Mouse (Mus musculus) liver, embryonic 13.5 days (tissue): Measurements from ENCODE around the gene Prr13. TPM values are rescaled to one million over a fixed set of nuclear protein-coding genes. Genes with fewer than 3 reads are reported as not detected.

ENCODE experiments used
- ATAC-seq: fragments of 200-750 bp; cut with Nextera tagmentation; 2 replicates; pipeline ENCODE4 v1.8.0; 2017; ENCODE audit warnings: low read depth, mild to moderate bottlenecking, moderate number of reproducible peaks, moderate library complexity
- DNase-seq: peaks from one replicate; pipeline ENCODE4 v3.0.0; 2022
- H3K27ac ChIP-seq: fragments of 300-500 bp; sonication (generic); 2 replicates; pipeline ENCODE4 v1.5.1; 2015; ENCODE audit warnings: moderate library complexity, mild to moderate bottlenecking, inconsistent platforms
- H3K27me3 ChIP-seq: fragments of 300-500 bp; sonication (generic); 2 replicates; pipeline ENCODE4 v1.6.1; 2015; ENCODE audit warnings: mild to moderate bottlenecking, inconsistent platforms
- H3K36me3 ChIP-seq: fragments of 300-500 bp; sonication (generic); 2 replicates; pipeline ENCODE4 v1.6.1; 2015; ENCODE audit warnings: mild to moderate bottlenecking, inconsistent platforms
- H3K4me1 ChIP-seq: fragments of 300-500 bp; sonication (generic); replicated peaks from 2 replicates; pipeline ENCODE4 v1.6.1; 2015; ENCODE audit warnings: inconsistent platforms
- H3K4me2 ChIP-seq: fragments of 300-500 bp; sonication (generic); 2 replicates; pipeline ENCODE4 v1.6.1; 2015; ENCODE audit warnings: inconsistent platforms, mild to moderate bottlenecking, moderate library complexity
- H3K4me3 ChIP-seq: fragments of 300-500 bp; sonication (generic); replicated peaks from 2 replicates; pipeline ENCODE4 v1.5.1; 2015; ENCODE audit warnings: mild to moderate bottlenecking, inconsistent platforms
- H3K9ac ChIP-seq: fragments of 300-500 bp; sonication (generic); 2 replicates; pipeline ENCODE4 v1.6.1; 2015; ENCODE audit warnings: mild to moderate bottlenecking, inconsistent platforms
- H3K9me3 ChIP-seq: fragments of 300-500 bp; sonication (generic); replicated peaks from 2 replicates; pipeline ENCODE4 v1.6.1; 2016; ENCODE audit warnings: inconsistent platforms
- WGBS: fragments of 180-500 bp; shearing (Covaris S2); methylation state at CpG from one replicate; pipeline ENCODE4 v1.1.7; 2015; ENCODE audit not compliant: insufficient replicate concordance; 5-methylcytosine and 5-hydroxymethylcytosine counted together
- polyA plus RNA-seq: library from polyadenylated mRNA; unstranded; fragments of >200 nt; fragmentation: Nextera tagmentation; extraction: Ambion mirVana; gene quantifications from 2 replicates; pipeline ENCODE4 v1.2.1, GENCODE M21; 2015

Gene Prr13
- polyA plus RNA-seq, 1 experiment from 2014 or later = 108 TPM

GRCm38 (mm10) chr15:102442490-102442889, 16.3 kb upstream of the Prr13 start:
- peak; percentile 65 for DNase-seq
- Histone ChIP-seq H3K9ac (no peak overlapping the region), H3K4me1 (peaks cover 12% of the 10 kb centered on the region), H3K36me3 (no peaks in the 10 kb centered on the region), H3K4me2 (no peak overlapping the region), H3K27me3 (no peaks in the 10 kb centered on the region), H3K4me3 (no peak overlapping the region), H3K27ac (no peak overlapping the region), H3K9me3 (no peaks in the 10 kb centered on the region)
- ATAC-seq = peak; percentile 52; the same call in 1 of the 2 replicates
- WGBS = 38% methylated on average over 2 of the region's 2 CpGs

DNA sequence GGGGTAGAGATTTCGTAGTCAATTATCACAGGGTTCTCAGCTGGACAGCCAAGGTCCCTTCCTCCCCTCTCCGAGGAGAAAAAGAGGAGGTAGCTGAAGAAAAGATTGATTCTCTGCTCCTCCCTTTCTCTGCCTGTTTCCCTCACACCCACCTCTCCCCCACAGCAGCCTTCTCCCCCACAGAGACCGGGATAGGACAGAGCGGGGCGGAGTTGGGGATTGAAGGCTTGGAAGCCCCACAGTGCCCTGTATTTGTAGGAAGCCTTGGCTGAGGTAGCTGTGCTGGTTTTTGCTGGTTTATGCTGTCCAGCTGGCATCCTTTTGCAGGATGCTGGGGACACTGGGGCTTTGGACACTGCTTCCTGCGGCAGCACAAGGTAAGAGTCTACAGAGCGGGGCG, 13.7 kb upstream of the Prr13 start, which contains the start of gene Amhr2:
Amhr2 (plus strand) TSS at position 222 of the 400 bp plus-strand sequence.
- Histone ChIP-seq H3K27ac (no peak within 1 kb of the TSS), H3K4me1 (peaks cover 14% of the 10 kb centered on the region), H3K36me3 (no peaks in the 10 kb centered on the region), H3K27me3 (no peaks in the 10 kb centered on the region), H3K9me3 (no peaks in the 10 kb centered on the region), H3K4me3 (no peak within 1 kb of the TSS), H3K9ac (no peak within 1 kb of the TSS), H3K4me2 (no peak within 1 kb of the TSS)
- 75% methylated on average over 8 of the region's 8 CpGs for WGBS
- ATAC-seq (no peak), DNase-seq (no peak)

GRCm38 (mm10) chr15:102446448-102446847, 12.4 kb upstream of the Prr13 start:
- DNase-seq = no peak
- Histone ChIP-seq H3K9ac (no peak overlapping the region), H3K4me3 (no peak overlapping the region), H3K9me3 (no peaks in the 10 kb centered on the region), H3K36me3 (no peaks in the 10 kb centered on the region), H3K27ac (no peak overlapping the region), H3K27me3 (no peaks in the 10 kb centered on the region), H3K4me1 (peaks cover 18% of the 10 kb centered on the region), H3K4me2 (no peak overlapping the region)
- WGBS = 18% methylated on average over 5 of the region's 6 CpGs
- no peak for ATAC-seq

GRCm38 (mm10) chr15:102449366-102449765, 9.5 kb upstream of the Prr13 start:
- H3K4me1 ChIP-seq = peaks cover 18% of the 10 kb centered on the region
- ATAC-seq = no peak
- no peaks in the 10 kb centered on the region for H3K36me3 ChIP-seq
- 56% methylated on average over 8 of the region's 8 CpGs for WGBS
- no peaks in the 10 kb centered on the region for H3K27me3 ChIP-seq
- H3K27ac ChIP-seq = no peak overlapping the region
- H3K9ac ChIP-seq = no peak overlapping the region
- no peak for DNase-seq
- H3K4me3 ChIP-seq = no peak overlapping the region
- H3K4me2 ChIP-seq = no peak overlapping the region
- no peaks in the 10 kb centered on the region for H3K9me3 ChIP-seq

DNA sequence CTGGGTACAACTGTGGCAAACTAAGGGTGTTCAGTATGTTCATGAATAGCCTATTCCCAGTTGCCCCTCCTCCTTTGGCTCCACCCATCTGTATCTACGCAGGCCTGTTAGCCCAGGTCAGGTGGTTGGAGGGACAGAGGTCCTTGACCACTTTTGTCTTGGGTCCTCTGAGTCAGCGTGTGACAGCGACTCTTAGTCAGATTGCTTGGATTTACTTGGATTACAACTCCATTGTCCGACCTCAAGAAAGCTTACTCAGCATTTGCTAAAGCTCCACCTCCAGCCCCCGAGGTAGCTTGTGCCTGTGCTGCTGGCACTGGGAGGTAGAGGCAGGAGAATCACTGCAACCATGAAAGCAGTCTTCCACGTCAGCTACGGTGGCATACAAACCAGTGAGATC, 7.9 kb upstream of the Prr13 start:
- ATAC-seq (peak; percentile 52), DNase-seq (no peak)
- Histone ChIP-seq H3K36me3 (no peaks in the 10 kb centered on the region), H3K27ac (no peak overlapping the region), H3K4me3 (no peak overlapping the region), H3K4me1 (peaks cover 19% of the 10 kb centered on the region), H3K4me2 (peak overlapping the region; percentile 6; the same call in 1 of the 2 replicates), H3K9me3 (no peaks in the 10 kb centered on the region), H3K27me3 (no peaks in the 10 kb centered on the region), H3K9ac (no peak overlapping the region)
- 36% methylated on average over 7 of the region's 7 CpGs for WGBS

- Histone ChIP-seq H3K27me3 (no peaks in the 10 kb centered on the region), H3K27ac (no peak overlapping the region), H3K36me3 (no peaks in the 10 kb centered on the region), H3K4me3 (no peak overlapping the region), H3K4me2 (no peak overlapping the region), H3K4me1 (peaks cover 17% of the 10 kb centered on the region), H3K9me3 (no peaks in the 10 kb centered on the region), H3K9ac (no peak overlapping the region)
- WGBS = 77% methylated on average over 26 of the region's 26 CpGs
- DNase-seq = no peak
- no peak for ATAC-seq
Measured at GRCm38 (mm10) chr15:102451666-102452430, 7.0 kb upstream of the Prr13 start.

DNA sequence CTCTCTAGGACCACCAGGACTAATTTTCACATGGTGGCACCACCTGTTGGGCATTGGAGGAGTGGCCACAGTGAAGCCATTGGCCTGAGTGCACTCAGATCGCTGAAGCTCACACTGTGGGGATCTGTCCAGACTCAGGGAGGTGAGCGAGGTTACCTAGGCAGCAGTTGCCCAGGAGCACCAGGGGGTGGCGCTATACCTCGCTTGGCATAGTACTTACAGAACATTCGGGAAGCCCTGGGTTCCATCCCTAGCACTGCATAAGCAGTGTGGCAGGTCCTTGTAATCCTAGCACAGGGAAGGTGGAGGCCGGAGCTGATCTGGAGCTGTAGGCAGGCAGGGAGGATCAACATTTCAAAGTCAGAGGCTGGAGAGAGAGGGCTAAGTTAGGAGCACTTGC, 2.8 kb upstream of the Prr13 start:
- H3K27me3 ChIP-seq = no peaks in the 10 kb centered on the region
- no peak overlapping the region for H3K9ac ChIP-seq
- H3K36me3 ChIP-seq = no peaks in the 10 kb centered on the region
- H3K4me1 ChIP-seq = peaks cover 52% of the 10 kb centered on the region
- 50% methylated on average over 6 of the region's 6 CpGs for whole genome bisulfite sequencing
- H3K27ac ChIP-seq = no peak overlapping the region
- DNase-seq (peak; percentile 25), ATAC-seq (no peak)
- no peak overlapping the region for H3K4me3 ChIP-seq
- no peak overlapping the region for H3K4me2 ChIP-seq
- no peaks in the 10 kb centered on the region for H3K9me3 ChIP-seq

GRCm38 (mm10) chr15:102458050-102458736, 635 bp upstream of the Prr13 start:
- H3K4me2 ChIP-seq = peak overlapping the region; percentile 83
- H3K4me3 ChIP-seq = peak overlapping the region; percentile 64
- ATAC-seq (no peak), DNase-seq (no peak)
- H3K4me1 ChIP-seq = peaks cover 63% of the 10 kb centered on the region
- peak overlapping the region; percentile 73 for H3K9ac ChIP-seq
- H3K36me3 ChIP-seq = peaks cover 12% of the 10 kb centered on the region
- 33% methylated on average over 5 of the region's 5 CpGs for WGBS
- peak overlapping the region; percentile 90 for H3K27ac ChIP-seq
- no peaks in the 10 kb centered on the region for H3K27me3 ChIP-seq
- H3K9me3 ChIP-seq = no peaks in the 10 kb centered on the region

DNA sequence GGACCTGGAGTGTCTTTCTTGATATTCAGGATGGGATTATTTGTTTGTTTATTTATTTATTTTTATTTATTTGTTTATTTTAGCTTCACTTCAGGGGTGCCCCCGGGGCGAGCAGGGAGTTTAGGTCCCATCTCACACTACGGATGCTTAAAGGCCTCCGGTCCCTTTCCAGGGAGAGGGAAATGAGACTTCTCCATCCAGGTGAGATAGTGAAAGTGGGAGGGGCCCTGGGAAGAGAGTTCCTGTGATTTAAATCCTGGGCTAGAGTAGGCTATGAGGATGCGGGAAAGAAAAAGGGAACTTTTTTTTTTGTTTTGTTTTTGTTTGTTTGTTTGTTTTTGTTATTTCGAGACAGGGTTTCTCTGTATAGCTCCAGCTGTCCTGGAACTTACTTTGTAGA, 553 bp downstream of the Prr13 start:
- peak overlapping the region; percentile 64 for H3K4me3 ChIP-seq
- H3K4me1 ChIP-seq = peaks cover 66% of the 10 kb centered on the region
- no peaks in the 10 kb centered on the region for H3K9me3 ChIP-seq
- WGBS = 10% methylated on average over 6 of the region's 6 CpGs
- DNase-seq = no peak
- peak overlapping the region; percentile 90 for H3K27ac ChIP-seq
- H3K36me3 ChIP-seq = peaks cover 21% of the 10 kb centered on the region
- H3K9ac ChIP-seq = peak overlapping the region; percentile 73
- no peak; the same call in 1 of the 2 replicates for ATAC-seq
- H3K27me3 ChIP-seq = no peaks in the 10 kb centered on the region
- peak overlapping the region; percentile 83 for H3K4me2 ChIP-seq

- peak overlapping the region; percentile 73 for H3K9ac ChIP-seq
- WGBS = 12% methylated on average over 5 of the region's 5 CpGs
- H3K27me3 ChIP-seq = no peaks in the 10 kb centered on the region
- H3K27ac ChIP-seq = peak overlapping the region; percentile 90
- H3K36me3 ChIP-seq = peaks cover 21% of the 10 kb centered on the region
- no peaks in the 10 kb centered on the region for H3K9me3 ChIP-seq
- H3K4me2 ChIP-seq = peak overlapping the region; percentile 83
- ATAC-seq (peak; percentile 82), DNase-seq (peak; percentile 67)
- peaks cover 66% of the 10 kb centered on the region for H3K4me1 ChIP-seq
- H3K4me3 ChIP-seq = peak overlapping the region; percentile 64
Measured at GRCm38 (mm10) chr15:102459847-102460246, 1.0 kb downstream of the Prr13 start.

GRCm38 (mm10) chr15:102460409-102460808, 1.6 kb downstream of the Prr13 start:
- 57% methylated on average over 12 of the region's 12 CpGs for WGBS
- Histone ChIP-seq H3K27me3 (no peaks in the 10 kb centered on the region), H3K9ac (peak overlapping the region; percentile 73), H3K36me3 (peaks cover 21% of the 10 kb centered on the region), H3K9me3 (no peaks in the 10 kb centered on the region), H3K27ac (peak overlapping the region; percentile 90), H3K4me1 (peaks cover 66% of the 10 kb centered on the region), H3K4me2 (peak overlapping the region; percentile 83), H3K4me3 (peak overlapping the region; percentile 64)
- ATAC-seq (no peak), DNase-seq (no peak)
